Mouse (Mus musculus) lung, adult 2 months (tissue): ENCODE results near the gene B9d2.

ENCODE experiments used
- CTCF ChIP-seq: fragments of 200-500 bp; IDR thresholded peaks from 2 replicates; pipeline ENCODE4 v1.5.1; 2011; ENCODE audit warnings: mild to moderate bottlenecking, low read length, control low read depth; ENCODE audit not compliant: insufficient read depth
- POLR2A ChIP-seq: fragments of 200-500 bp; IDR thresholded peaks from 2 replicates; pipeline ENCODE4 v1.6.1; 2011; ENCODE audit warnings: low read depth, mild to moderate bottlenecking, control low read depth, low read length, borderline replicate concordance; ENCODE audit errors: extremely low read depth

DNA sequence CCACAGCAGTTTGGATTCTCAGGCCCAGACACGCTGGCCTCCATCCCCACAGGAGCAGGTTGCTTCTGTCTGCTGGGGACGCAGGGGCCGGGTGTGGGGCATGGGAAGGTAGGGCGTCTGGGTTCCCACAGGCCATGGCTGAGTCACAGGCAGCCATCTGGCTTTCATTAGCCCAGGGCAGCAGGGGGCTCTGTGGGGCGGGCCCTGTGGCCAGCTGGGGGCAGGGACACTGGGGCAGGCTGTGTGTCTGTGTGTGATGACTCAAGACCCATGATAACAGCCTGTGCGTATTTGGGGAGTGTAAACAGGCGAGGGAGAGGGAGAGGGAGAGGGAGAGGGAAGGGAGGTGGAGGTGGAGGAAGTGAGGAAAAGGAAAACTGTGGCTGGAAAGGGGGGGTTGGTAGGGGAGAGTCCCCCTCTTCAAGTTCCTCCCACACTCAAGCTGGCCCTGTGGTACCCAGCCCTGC is 31.2 kb downstream of the B9d2 start:
- TF ChIP-seq CTCF: no peak
- TF ChIP-seq POLR2A: no peak
